Mouse (Mus musculus) erythroblast, embryonic 14.5 days (primary cell): ENCODE measurements at regions not wholly inside any gene's neighbourhood (a gene's known extent, or its start where the extent isn't known, plus 50 kb on each side); places are given as distances from the start of the nearest gene placed in this dataset.

ENCODE experiments used
- GATA1 ChIP-seq: IDR thresholded peaks from 2 replicates; pipeline ENCODE4 v1.6.1; 2012; ENCODE audit warnings: low read length, inconsistent platforms, mixed read lengths
- TAL1 ChIP-seq: IDR thresholded peaks from 3 replicates; pipeline ENCODE4 v1.6.1; 2012; ENCODE audit warnings: low read length, inconsistent platforms, mixed read lengths

- TF ChIP-seq GATA1, result no peak
- no peak for TF ChIP-seq TAL1
These were observed 331.0 kb upstream of the Rgma start for GRCm38 (mm10) chr7:73044316-73044715.
